Comparison of ENCODE assay signal across 21 mouse cellular contexts in genomic region chr3:53450666-53451065, GRCm38 (mm10). TPM values are rescaled to one million over a fixed set of nuclear protein-coding genes. Genes with fewer than 3 reads are reported as not detected.
DNase-seq lines count a peak whose midpoint lies in the region; ATAC-seq lines count a peak whose summit lies in the region.
"Had no signal": no experiment of that assay in that cellular context is flagged by ENCODE, and none has a peak within 500 bp of the region (broad histone marks: within the 10 kb centered on the region; RNA-seq: fewer than 3 reads in every experiment).

No protein-coding gene starts in this region.

- no peak for ATAC-seq in frontal cortex, adult (ENCODE audit: low TSS enrichment)
- ATAC-seq: forebrain, embryonic 13.5 days had no signal

- intact Hi-C loops in heart, postnatal 36 days (cut with DNase I): no loop called here

- DNase-seq in heart, adult 11 months: peak; percentile 82
- DNase-seq in heart, postnatal 36 days: no peak
- DNase-seq in urinary bladder, postnatal 25 days (ENCODE audit: low spot score): peak; percentile 1
- no peak for DNase-seq in urinary bladder, adult 2 months (ENCODE audit: low spot score)
- peak; percentile 81 for DNase-seq in cerebellum, adult 9-11 months
- no peak for DNase-seq in kidney, adult 8-10 months
- DNase-seq: gastrocnemius, postnatal 36 days; heart, postnatal 14 days; layer of hippocampus, postnatal 36 days; liver, embryonic 13.5 days; lung, embryonic 14.5 days; lung, postnatal 4 days; right cerebral cortex, postnatal 25 days had no signal

RNA-seq across cellular contexts. Expression of gene Nhlrc3, which starts 12.5 kb away (rescaled TPM):
- 1 to 10 TPM; 5.5 to 6.6 TPM for total RNA-seq in heart, postnatal 36 days (2021)
- 9.4 and 11.5 TPM in 2 replicates for polyA plus RNA-seq in urinary bladder, adult 2 months (2012; rRNA removed)

RNA-seq across cellular contexts. Expression of gene Proser1, which starts 12.8 kb away (rescaled TPM):
- 10 to 100 TPM in 1 of 2 experiments, 1 to 10 TPM in 1; 7.6 to 11.0 TPM for total RNA-seq in heart, postnatal 36 days (2021)
- polyA plus RNA-seq in urinary bladder, adult 2 months (2012; rRNA removed): 4.7 and 10.3 TPM in 2 replicates

RNA-seq across cellular contexts. Expression of gene Stoml3, which starts 37.8 kb away (rescaled TPM):
- total RNA-seq in heart, postnatal 36 days (2021): not detected
- 0.06 TPM in 1 of 2 replicates, not detected in the other for polyA plus RNA-seq in urinary bladder, adult 2 months (2012; rRNA removed)
- total RNA-seq: gastrocnemius, postnatal 36 days; heart, postnatal 14 days; left cerebral cortex, postnatal 14 days had no signal
- polyA plus RNA-seq: embryonic facial prominence, embryonic 12.5 days; erythroblast, embryonic 14.5 days; forebrain, embryonic 13.5 days; heart, embryonic 12.5 days; hindbrain, embryonic 14.5 days; intestine, embryonic 14.5 days; liver, embryonic 13.5 days had no signal

Comparison
In these comparisons a context has a peak if more than half of its experiments do, and no peak if none do; other contexts are left out.
1. DNase-seq: peak in heart, adult 11 months (single experiment), urinary bladder, postnatal 25 days (single experiment) and cerebellum, adult 9-11 months (single experiment); none in heart, postnatal 36 days (0 of 2), urinary bladder, adult 2 months (single experiment) and kidney, adult 8-10 months (0 of 2).